Mouse (Mus musculus): ENCODE measurements at regions not wholly inside any gene's neighbourhood (a gene's known extent, or its start where the extent isn't known, plus 50 kb on each side); places are given as distances from the start of the nearest gene placed in this dataset.

- TF ChIP-seq HCFC1 (IDR thresholded peaks at IDR 0.05; ENCODE audit: borderline replicate concordance, insufficient read depth, low read length) (no peak), CHD2 (IDR thresholded peaks at IDR 0.05; ENCODE audit: low read depth, low read length) (no peak), ZC3H11A (IDR thresholded peaks at IDR 0.05; ENCODE audit: borderline replicate concordance, low read depth, low read length) (no peak), MAFK (IDR thresholded peaks at IDR 0.05; ENCODE audit: insufficient read depth, low read depth, low read length) (no peak)
Observed at GRCm38 (mm10) chr7:129982411-129982810, 390.7 kb downstream of the Wdr11 start.

All from ES-E14 (cell line).